ENCODE assay signal across 8 mouse cellular contexts in genomic region chr13:64343598-64343997, GRCm38 (mm10). TPM values are rescaled to one million over a fixed set of nuclear protein-coding genes. Genes with fewer than 3 reads are reported as not detected.
DNase-seq lines count a peak whose midpoint lies in the region; ATAC-seq lines count a peak whose summit lies in the region.

No protein-coding gene starts in this region.

- H3K27me3 ChIP-seq in erythroblast, embryonic 14.5 days (ENCODE audit: control insufficient read depth): no peaks in the 10 kb centered on the region
- no peaks in the 10 kb centered on the region for H3K27me3 ChIP-seq in heart, embryonic 14.5 days (ENCODE audit: control insufficient read depth, insufficient read depth, low read length)
- no peaks in the 10 kb centered on the region for H3K27me3 ChIP-seq in stomach, embryonic 14.5 days (ENCODE audit: control insufficient read depth, insufficient read depth, low read length)

- H3K27ac ChIP-seq in heart, embryonic 14.5 days (replicated peaks in 1 of 2; ENCODE audit: control insufficient read depth in 1 of 2, insufficient read depth in 1 of 2, low read depth in 2 of 2, low read length in 2 of 2): 0 out of 4 replicates have a peak overlapping the region, but pooled peaks of 1 of the 2 experiments have one; percentile 24
- H3K27ac ChIP-seq in stomach, embryonic 14.5 days (ENCODE audit: low read length): no peak overlapping the region

- H3K4me1 ChIP-seq in erythroblast, embryonic 14.5 days (ENCODE audit: control insufficient read depth): peaks cover 14% of the 10 kb centered on the region
- H3K4me1 ChIP-seq in heart, embryonic 14.5 days (ENCODE audit: control insufficient read depth in 2 of 2, insufficient read depth in 2 of 2, low read length in 2 of 2): peaks cover 0 to 2% of the 10 kb centered on the region in 2 experiments; a peak in 1 of 4 replicates
- no peaks in the 10 kb centered on the region for H3K4me1 ChIP-seq in stomach, embryonic 14.5 days (ENCODE audit: control insufficient read depth, insufficient read depth, low read length)

- 17% methylated on average over 10 of the region's 10 CpGs for WGBS in heart, embryonic 14.5 days
- 21% methylated on average over 10 of the region's 10 CpGs for WGBS in stomach, embryonic 14.5 days

- H3K4me2 ChIP-seq in heart, embryonic 14.5 days (ENCODE audit: low read length): peak overlapping the region; percentile 95
- peak overlapping the region; percentile 72 for H3K4me2 ChIP-seq in stomach, embryonic 14.5 days (replicated peaks; ENCODE audit: low read depth, low read length)

- peak overlapping the region; percentile 81 for H3K9ac ChIP-seq in heart, embryonic 14.5 days (ENCODE audit: low read length)
- H3K9ac ChIP-seq in stomach, embryonic 14.5 days (replicated peaks; ENCODE audit: low read depth, low read length): peak overlapping the region; percentile 36

- peak; percentile 17 to 44 for DNase-seq in cerebellum, postnatal 36 days
- peak; percentile 21 for DNase-seq in layer of hippocampus, adult 9-11 months
- DNase-seq in lung, postnatal 14 days: peak; percentile 13
- DNase-seq in adrenal gland, postnatal 4 days (ENCODE audit: low spot score in 2 of 2): no peak

- H3K36me3 ChIP-seq in erythroblast, embryonic 14.5 days (ENCODE audit: control insufficient read depth): no peaks in the 10 kb centered on the region
- no peaks in the 10 kb centered on the region for H3K36me3 ChIP-seq in heart, embryonic 14.5 days (ENCODE audit: control insufficient read depth, insufficient read depth, low read length)
- H3K36me3 ChIP-seq in stomach, embryonic 14.5 days (ENCODE audit: control insufficient read depth, insufficient read depth, low read length): no peaks in the 10 kb centered on the region

- no peaks in the 10 kb centered on the region for H3K9me3 ChIP-seq in erythroblast, embryonic 14.5 days (ENCODE audit: control insufficient read depth, low read length)
- no peaks in the 10 kb centered on the region for H3K9me3 ChIP-seq in heart, embryonic 14.5 days (ENCODE audit: control insufficient read depth, low read length)
- H3K9me3 ChIP-seq in stomach, embryonic 14.5 days (ENCODE audit: control insufficient read depth, low read depth, low read length): no peaks in the 10 kb centered on the region

- peak overlapping the region; percentile 63 for H3K4me3 ChIP-seq in erythroblast, embryonic 14.5 days (replicated peaks)
- peak overlapping the region; percentile 55 to 84 for H3K4me3 ChIP-seq in heart, embryonic 14.5 days (ENCODE audit: control insufficient read depth in 1 of 2, insufficient read depth in 1 of 2, low read depth in 1 of 2, low read length in 2 of 2)
- H3K4me3 ChIP-seq in stomach, embryonic 14.5 days (ENCODE audit: low read depth, low read length): peak overlapping the region; percentile 37

- no peak; the same call in 1 of the 2 replicates for ATAC-seq in erythroblast, adult 5-6 weeks (replicated peaks; ENCODE audit: low FRiP score, poor library complexity, severe bottlenecking)
- no peak for ATAC-seq in heart, embryonic 14.5 days (ENCODE audit: insufficient number of reproducible peaks, insufficient read depth, low FRiP score, low read depth)
- no peak for ATAC-seq in stomach, embryonic 14.5 days (ENCODE audit: insufficient number of reproducible peaks, insufficient read depth, low FRiP score, low read depth)

RNA-seq across cellular contexts. Expression of gene Ctsl, which starts 27.1 kb away (rescaled TPM):
- 0.29 TPM in 1 of 2 replicates, not detected in the other for polyA plus RNA-seq in erythroblast, embryonic 14.5 days (2012)
- total RNA-seq in erythroblast, adult 5-6 weeks (2015; ENCODE audit: low replicate concordance): 12.5 and 19.9 TPM in 2 replicates
- 4.5 and 17.6 TPM in 2 replicates for total RNA-seq in erythroblast, adult 5-6 weeks (2017; ENCODE audit: low replicate concordance)
- polyA plus RNA-seq in heart, embryonic 14.5 days (2014; fragmentation: Nextera tagmentation; extraction: Ambion mirVana): 284 and 288 TPM in 2 replicates
- polyA plus RNA-seq in stomach, embryonic 14.5 days (2014; fragmentation: Nextera tagmentation; extraction: Ambion mirVana): 207 and 209 TPM in 2 replicates
- 100 to 1,000 TPM; 275 to 276 TPM for total RNA-seq in adrenal gland, postnatal 4 days (2021)

RNA-seq across cellular contexts. Expression of gene Aaed1, which starts 31.1 kb away (rescaled TPM):
- polyA plus RNA-seq in erythroblast, embryonic 14.5 days (2012): 0.14 and 0.38 TPM in 2 replicates
- 3.1 and 6.5 TPM in 2 replicates for total RNA-seq in erythroblast, adult 5-6 weeks (2015; ENCODE audit: low replicate concordance)
- 11.8 and 13.0 TPM in 2 replicates for total RNA-seq in erythroblast, adult 5-6 weeks (2017; ENCODE audit: low replicate concordance)
- polyA plus RNA-seq in heart, embryonic 14.5 days (2014; fragmentation: Nextera tagmentation; extraction: Ambion mirVana): 72.1 and 78.3 TPM in 2 replicates
- polyA plus RNA-seq in stomach, embryonic 14.5 days (2014; fragmentation: Nextera tagmentation; extraction: Ambion mirVana): 62.3 and 68.3 TPM in 2 replicates
- 10 to 100 TPM; 42.7 to 43.8 TPM for total RNA-seq in adrenal gland, postnatal 4 days (2021)

Comparison
In these comparisons a context has a peak if more than half of its experiments do, and no peak if none do; other contexts are left out.
1. DNase-seq: peak in cerebellum, postnatal 36 days (2 of 2), layer of hippocampus, adult 9-11 months (single experiment) and lung, postnatal 14 days (single experiment); none in adrenal gland, postnatal 4 days (0 of 2).
2. RNA of gene Ctsl, which starts 27.1 kb away (polyA plus RNA-seq): 284 to 288 TPM in heart, embryonic 14.5 days and 207 to 209 TPM in stomach, embryonic 14.5 days; 0.29 TPM in erythroblast, embryonic 14.5 days; every median in the first group is over 100 times any median in the second.
3. RNA of gene Aaed1, which starts 31.1 kb away (polyA plus RNA-seq): 72.1 to 78.3 TPM in heart, embryonic 14.5 days and 62.3 to 68.3 TPM in stomach, embryonic 14.5 days; 0.14 to 0.38 TPM in erythroblast, embryonic 14.5 days; every median in the first group is over 10 times any median in the second.
4. Peak in every context shown above with its lines, with median percentiles within 50 percentile points of each other: H3K4me3 ChIP-seq.